In the genomic region with DNA sequence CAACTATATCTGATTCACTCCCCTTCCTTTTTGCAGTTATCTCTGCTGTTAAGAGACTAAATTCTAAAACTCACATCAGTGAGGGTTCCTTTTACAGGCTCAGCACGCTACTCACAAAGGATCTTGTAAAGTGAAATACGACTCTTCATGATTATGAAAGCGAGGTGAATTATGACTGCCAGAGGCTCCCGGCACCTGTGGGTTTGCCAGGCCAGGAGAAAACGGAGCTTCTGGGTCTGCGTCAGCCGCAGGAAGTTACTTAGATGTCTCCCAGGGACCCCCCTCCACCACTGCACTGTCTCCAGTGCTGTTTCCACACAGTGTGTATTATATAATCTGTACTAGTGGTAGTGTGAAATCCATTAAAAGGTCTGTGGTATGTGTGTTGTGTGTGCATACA, we compare ENCODE assay signal across 15 mouse cellular contexts.
DNase-seq lines count a peak whose midpoint lies in the region; ATAC-seq lines count a peak whose summit lies in the region.
"Had no signal": no experiment of that assay in that cellular context is flagged by ENCODE, and none has a peak within 500 bp of the region (broad histone marks: within the 10 kb centered on the region; RNA-seq: fewer than 3 reads in every experiment).

No protein-coding gene starts in this region.

- no peak overlapping the region for H3K4me2 ChIP-seq in limb, embryonic 15.5 days
- H3K4me2 ChIP-seq: embryonic facial prominence, embryonic 15.5 days; forebrain, embryonic 12.5 days; heart, embryonic 12.5 days; lung, embryonic 15.5 days had no signal

- no peak overlapping the region for H3K4me3 ChIP-seq in limb, embryonic 15.5 days
- H3K4me3 ChIP-seq: embryonic facial prominence, embryonic 15.5 days; forebrain, embryonic 12.5 days; heart, embryonic 12.5 days; lung, embryonic 15.5 days had no signal

- peak; percentile 57 to 80 for DNase-seq in adrenal gland, adult (ENCODE audit: inconsistent age in 2 of 2, low spot score in 1 of 2)
- no peak for DNase-seq in adrenal gland, postnatal 4 days (ENCODE audit: low spot score in 2 of 2)
- DNase-seq in kidney, postnatal 14 days = peak; percentile 47
- DNase-seq in kidney, postnatal 10 days = no peak
- peak; percentile 56 for DNase-seq in gastrocnemius, postnatal 25 days
- no peak for DNase-seq in urinary bladder, postnatal 14 days (ENCODE audit: low spot score)
- no peak for DNase-seq in ovary, postnatal 14 days (ENCODE audit: low spot score)

- peaks cover 39% of the 10 kb centered on the region for H3K4me1 ChIP-seq in limb, embryonic 15.5 days

- H3K36me3 ChIP-seq in limb, embryonic 15.5 days = no peaks in the 10 kb centered on the region
- H3K36me3 ChIP-seq: embryonic facial prominence, embryonic 15.5 days; forebrain, embryonic 12.5 days; heart, embryonic 12.5 days; lung, embryonic 15.5 days had no signal

- H3K27me3 ChIP-seq in limb, embryonic 15.5 days = no peaks in the 10 kb centered on the region
- H3K27me3 ChIP-seq: CH12.LX; embryonic facial prominence, embryonic 15.5 days; forebrain, embryonic 12.5 days; lung, embryonic 15.5 days; megakaryocyte, embryonic 14.5 days; Patski had no signal

- H3K9me3 ChIP-seq in limb, embryonic 15.5 days = no peaks in the 10 kb centered on the region
- H3K9me3 ChIP-seq: embryonic facial prominence, embryonic 15.5 days; forebrain, embryonic 12.5 days; heart, embryonic 12.5 days; lung, embryonic 15.5 days; megakaryocyte, embryonic 14.5 days had no signal

- ATAC-seq in limb, embryonic 15.5 days (ENCODE audit: insufficient number of reproducible peaks, low FRiP score, low TSS enrichment, low read depth) = no peak
- ATAC-seq: Patski had no signal

- H3K27ac ChIP-seq in limb, embryonic 15.5 days = peak overlapping the region; percentile 17; the same call in 1 of the 2 replicates
- H3K27ac ChIP-seq: embryonic facial prominence, embryonic 15.5 days; forebrain, embryonic 12.5 days; lung, embryonic 15.5 days had no signal

- 15% methylated on average over 7 of the region's 7 CpGs for WGBS in limb, embryonic 15.5 days

- no peak overlapping the region for H3K9ac ChIP-seq in limb, embryonic 15.5 days
- H3K9ac ChIP-seq: embryonic facial prominence, embryonic 15.5 days; forebrain, embryonic 12.5 days; heart, embryonic 12.5 days; lung, embryonic 15.5 days had no signal

Comparison
In these comparisons a context has a peak if more than half of its experiments do, and no peak if none do; other contexts are left out.
1. DNase-seq: peak in adrenal gland, adult (2 of 2), kidney, postnatal 14 days (single experiment) and gastrocnemius, postnatal 25 days (single experiment); none in adrenal gland, postnatal 4 days (0 of 2), kidney, postnatal 10 days (single experiment), urinary bladder, postnatal 14 days (single experiment) and ovary, postnatal 14 days (single experiment).